Mouse (Mus musculus): Measurements from ENCODE around the gene Rdm1.
"Not testable (repeated sequence)": the region's sequence is repeated elsewhere in the genome, so short reads cannot be mapped to it uniquely, and the experiment has no call there.

- not testable (repeated sequence) for TF ChIP-seq GATA1, TAL1 (IDR thresholded peaks at IDR 0.05; ENCODE audit: low read length)
Measured at GRCm38 (mm10) chr11:101628733-101629417, 1.9 kb downstream of the Rdm1 start.
